Mouse (Mus musculus): Measurements from ENCODE around the gene Eef1akmt2. TPM values are rescaled to one million over a fixed set of nuclear protein-coding genes. Genes with fewer than 3 reads are reported as not detected.
A peak's percentile ranks its signal among the peaks of the same experiment; 100 is the strongest.

Gene Eef1akmt2
- polyA plus RNA-seq, 1 experiment from 2014 or later: 92.9 TPM

- Histone ChIP-seq H3K9ac (no peak overlapping the region), H3K4me1 (replicated peaks) (peaks cover 26% of the 10 kb centered on the region), H3K27ac (no peak overlapping the region), H3K36me3 (no peaks in the 10 kb centered on the region), H3K4me2 (no peak overlapping the region), H3K9me3 (no peaks in the 10 kb centered on the region), H3K27me3 (no peaks in the 10 kb centered on the region), H3K4me3 (no peak overlapping the region)
- no peak for ATAC-seq (ENCODE audit: low FRiP score)
- 81% methylated on average over 1 of the region's 1 CpGs for WGBS
Measured at GRCm38 (mm10) chr7:132856083-132856482, 3.6 kb upstream of the Eef1akmt2 start.

GRCm38 (mm10) chr7:132853946-132854345, 1.5 kb upstream of the Eef1akmt2 start:
- Histone ChIP-seq H3K27ac (no peak overlapping the region), H3K4me2 (no peak overlapping the region), H3K9ac (no peak overlapping the region), H3K4me3 (no peak overlapping the region), H3K27me3 (no peaks in the 10 kb centered on the region), H3K4me1 (replicated peaks) (peaks cover 18% of the 10 kb centered on the region), H3K36me3 (peaks cover 14% of the 10 kb centered on the region), H3K9me3 (no peaks in the 10 kb centered on the region)
- ATAC-seq (ENCODE audit: low FRiP score): no peak
- 75% methylated on average over 4 of the region's 4 CpGs for WGBS

GRCm38 (mm10) chr7:132853361-132853760, 888 bp upstream of the Eef1akmt2 start:
- 85% methylated on average over 6 of the region's 6 CpGs for WGBS
- H3K36me3 ChIP-seq: peaks cover 20% of the 10 kb centered on the region
- peak overlapping the region; percentile 97 for H3K27ac ChIP-seq

GRCm38 (mm10) chr7:132843152-132843551, 9.3 kb downstream of the Eef1akmt2 start:
- WGBS: 92% methylated on average over 3 of the region's 3 CpGs
- Histone ChIP-seq H3K4me3 (no peak overlapping the region), H3K4me1 (replicated peaks) (no peaks in the 10 kb centered on the region), H3K27ac (no peak overlapping the region), H3K4me2 (no peak overlapping the region), H3K36me3 (peaks cover 44% of the 10 kb centered on the region), H3K9ac (no peak overlapping the region), H3K27me3 (no peaks in the 10 kb centered on the region), H3K9me3 (no peaks in the 10 kb centered on the region)
- ATAC-seq (ENCODE audit: low FRiP score): no peak

More at GRCm38 (mm10) chr7:132853361-132853760, 888 bp upstream of the Eef1akmt2 start:
- H3K4me2 ChIP-seq: no peak overlapping the region
- no peak overlapping the region for H3K9ac ChIP-seq
- no peaks in the 10 kb centered on the region for H3K9me3 ChIP-seq
- no peaks in the 10 kb centered on the region for H3K27me3 ChIP-seq
- H3K4me1 ChIP-seq (replicated peaks): peaks cover 14% of the 10 kb centered on the region
- no peak for ATAC-seq (ENCODE audit: low FRiP score)
- no peak overlapping the region for H3K4me3 ChIP-seq

GRCm38 (mm10) chr7:132842455-132842854, 10.0 kb downstream of the Eef1akmt2 start:
- Histone ChIP-seq H3K4me1 (replicated peaks) (no peaks in the 10 kb centered on the region), H3K9ac (no peak overlapping the region), H3K27me3 (no peaks in the 10 kb centered on the region), H3K4me2 (no peak overlapping the region), H3K36me3 (peaks cover 40% of the 10 kb centered on the region), H3K27ac (no peak overlapping the region), H3K4me3 (no peak overlapping the region), H3K9me3 (no peaks in the 10 kb centered on the region)
- WGBS: 96% methylated on average over 1 of the region's 1 CpGs
- ATAC-seq (ENCODE audit: low FRiP score): no peak

GRCm38 (mm10) chr7:132841287-132841686, 11.2 kb downstream of the Eef1akmt2 start:
- no peak for ATAC-seq (ENCODE audit: low FRiP score)
- Histone ChIP-seq H3K36me3 (peaks cover 40% of the 10 kb centered on the region), H3K4me1 (replicated peaks) (no peaks in the 10 kb centered on the region), H3K4me2 (no peak overlapping the region), H3K4me3 (no peak overlapping the region), H3K27me3 (no peaks in the 10 kb centered on the region), H3K27ac (no peak overlapping the region), H3K9me3 (no peaks in the 10 kb centered on the region), H3K9ac (no peak overlapping the region)
- WGBS: 60% methylated on average over 5 of the region's 5 CpGs

- 85% methylated on average over 4 of the region's 4 CpGs for WGBS
- Histone ChIP-seq H3K4me1 (replicated peaks) (no peaks in the 10 kb centered on the region), H3K27me3 (no peaks in the 10 kb centered on the region)
Measured at GRCm38 (mm10) chr7:132830955-132831354, 21.5 kb downstream of the Eef1akmt2 start.

GRCm38 (mm10) chr7:132824346-132825022, 28.0 kb downstream of the Eef1akmt2 start:
- Histone ChIP-seq H3K36me3 (peaks cover 36% of the 10 kb centered on the region), H3K4me3 (no peak overlapping the region), H3K9me3 (no peaks in the 10 kb centered on the region), H3K27me3 (no peaks in the 10 kb centered on the region), H3K27ac (no peak overlapping the region), H3K4me1 (replicated peaks) (no peaks in the 10 kb centered on the region), H3K4me2 (no peak overlapping the region), H3K9ac (no peak overlapping the region)
- no peak for ATAC-seq (ENCODE audit: low FRiP score)
- 32% methylated on average over 1 of the region's 1 CpGs for WGBS

More at GRCm38 (mm10) chr7:132830955-132831354, 21.5 kb downstream of the Eef1akmt2 start:
- Histone ChIP-seq H3K9me3 (no peaks in the 10 kb centered on the region), H3K4me2 (no peak overlapping the region), H3K27ac (no peak overlapping the region), H3K36me3 (peaks cover 50% of the 10 kb centered on the region), H3K9ac (no peak overlapping the region), H3K4me3 (no peak overlapping the region)
- no peak for ATAC-seq (ENCODE audit: low FRiP score)

GRCm38 (mm10) chr7:132823832-132824231, 28.6 kb downstream of the Eef1akmt2 start:
- Histone ChIP-seq H3K27me3 (no peaks in the 10 kb centered on the region), H3K27ac (no peak overlapping the region), H3K4me1 (replicated peaks) (no peaks in the 10 kb centered on the region), H3K36me3 (peaks cover 36% of the 10 kb centered on the region), H3K9me3 (no peaks in the 10 kb centered on the region), H3K9ac (no peak overlapping the region), H3K4me2 (no peak overlapping the region), H3K4me3 (no peak overlapping the region)
- ATAC-seq (ENCODE audit: low FRiP score): no peak

GRCm38 (mm10) chr7:132820692-132821091, 31.8 kb downstream of the Eef1akmt2 start:
- no peak overlapping the region for H3K4me3 ChIP-seq
- no peak overlapping the region for H3K4me2 ChIP-seq
- H3K27me3 ChIP-seq: no peaks in the 10 kb centered on the region
- H3K9me3 ChIP-seq: no peaks in the 10 kb centered on the region
- 72% methylated on average over 3 of the region's 3 CpGs for WGBS
- ATAC-seq (ENCODE audit: low FRiP score): no peak
- H3K27ac ChIP-seq: no peak overlapping the region
- H3K36me3 ChIP-seq: peaks cover 16% of the 10 kb centered on the region; the same call in 1 of the 2 replicates
- H3K4me1 ChIP-seq (replicated peaks): no peaks in the 10 kb centered on the region
- H3K9ac ChIP-seq: no peak overlapping the region

GRCm38 (mm10) chr7:132817056-132817455, 35.4 kb downstream of the Eef1akmt2 start:
- H3K4me2 ChIP-seq: no peak overlapping the region
- H3K36me3 ChIP-seq: 0 out of 2 replicates have a peak, but pooled peaks cover 5% of the 10 kb centered on the region
- H3K4me1 ChIP-seq (replicated peaks): peaks cover 14% of the 10 kb centered on the region
- no peak overlapping the region for H3K4me3 ChIP-seq
- H3K27me3 ChIP-seq: no peaks in the 10 kb centered on the region
- no peak overlapping the region for H3K27ac ChIP-seq
- no peaks in the 10 kb centered on the region for H3K9me3 ChIP-seq
- no peak overlapping the region for H3K9ac ChIP-seq
- ATAC-seq (ENCODE audit: low FRiP score): no peak
- 60% methylated on average over 6 of the region's 6 CpGs for WGBS

- Histone ChIP-seq H3K4me2 (no peak overlapping the region), H3K9me3 (no peaks in the 10 kb centered on the region), H3K4me3 (no peak overlapping the region), H3K27ac (no peak overlapping the region), H3K36me3 (0 out of 2 replicates have a peak, but pooled peaks cover 5% of the 10 kb centered on the region), H3K9ac (no peak overlapping the region), H3K4me1 (replicated peaks) (peaks cover 19% of the 10 kb centered on the region), H3K27me3 (no peaks in the 10 kb centered on the region)
- no peak for ATAC-seq (ENCODE audit: low FRiP score)
- WGBS: 59% methylated on average over 2 of the region's 2 CpGs
Measured at GRCm38 (mm10) chr7:132816528-132816927, 35.9 kb downstream of the Eef1akmt2 start.

GRCm38 (mm10) chr7:132815081-132815480, 37.4 kb downstream of the Eef1akmt2 start:
- 80% methylated on average over 5 of the region's 5 CpGs for WGBS

More at GRCm38 (mm10) chr7:132815081-132815480, 37.4 kb downstream of the Eef1akmt2 start:
- Histone ChIP-seq H3K9ac (no peak overlapping the region), H3K27ac (no peak overlapping the region), H3K4me3 (no peak overlapping the region), H3K4me2 (no peak overlapping the region), H3K4me1 (replicated peaks) (peaks cover 33% of the 10 kb centered on the region), H3K9me3 (no peaks in the 10 kb centered on the region), H3K27me3 (no peaks in the 10 kb centered on the region), H3K36me3 (no peaks in the 10 kb centered on the region)
- ATAC-seq (ENCODE audit: low FRiP score): no peak

Measured in hindbrain, embryonic 13.5 days (tissue).